Mouse (Mus musculus) hindbrain, postnatal 0 days (tissue): ENCODE results near the gene Eif5. TPM values are rescaled to one million over a fixed set of nuclear protein-coding genes. Genes with fewer than 3 reads are reported as not detected.
A peak's percentile ranks its signal among the peaks of the same experiment; 100 is the strongest.

Experiments
- ATAC-seq: fragments of 200-750 bp; cut with Nextera tagmentation; 2 replicates; pipeline ENCODE4 v1.8.0; 2017; ENCODE audit warnings: mild to moderate bottlenecking, moderate TSS enrichment, moderate library complexity
- DNase-seq: peaks from one replicate; pipeline ENCODE4 v3.0.0-alpha.2; 2015; ENCODE audit warnings: low spot score
- H3K27ac ChIP-seq: fragments of 300-500 bp; sonication (generic); 2 replicates; pipeline ENCODE4 v1.5.1; 2014; ENCODE audit warnings: mild to moderate bottlenecking
- H3K27me3 ChIP-seq: fragments of 300-500 bp; sonication (generic); 2 replicates; pipeline ENCODE4 v1.6.1; 2014; ENCODE audit warnings: low read length, mixed read lengths; ENCODE audit not compliant: insufficient read depth
- H3K36me3 ChIP-seq: fragments of 300-500 bp; sonication (generic); 2 replicates; pipeline ENCODE4 v1.6.1; 2014; ENCODE audit warnings: low read length, mixed read lengths; ENCODE audit not compliant: insufficient read depth
- H3K4me1 ChIP-seq: fragments of 300-500 bp; sonication (generic); 2 replicates; pipeline ENCODE4 v1.6.1; 2014; ENCODE audit warnings: antibody characterized with exemption, low read length, mixed read lengths; ENCODE audit not compliant: insufficient read depth
- H3K4me2 ChIP-seq: fragments of 300-500 bp; sonication (generic); 2 replicates; pipeline ENCODE4 v1.6.1; 2014; ENCODE audit warnings: low read depth, mild to moderate bottlenecking, low read length, moderate library complexity, mixed read lengths
- H3K4me3 ChIP-seq: fragments of 300-500 bp; sonication (generic); 2 replicates; pipeline ENCODE4 v1.5.1; 2014; ENCODE audit warnings: low read length
- H3K9ac ChIP-seq: fragments of 300-500 bp; sonication (generic); replicated peaks from 2 replicates; pipeline ENCODE4 v1.6.1; 2014; ENCODE audit warnings: mild to moderate bottlenecking, low read length, moderate library complexity, mixed read lengths
- H3K9me3 ChIP-seq: fragments of 300-500 bp; sonication (generic); 2 replicates; pipeline ENCODE4 v1.6.1; 2016; ENCODE audit warnings: low read length, mixed read lengths
- CTCF ChIP-seq: IDR thresholded peaks from 2 replicates; pipeline ENCODE4 v1.5.1; 2016; ENCODE audit warnings: antibody characterized with exemption, control low read depth, low read depth
- WGBS: fragments of 180-500 bp; shearing (Covaris S2); extraction: QIAGEN DNeasy Blood & Tissue Kit; methylation state at CpG from one replicate; pipeline ENCODE4 v1.1.7; 2014; 5-methylcytosine and 5-hydroxymethylcytosine counted together
- polyA plus RNA-seq: library from polyadenylated mRNA; unstranded; fragments of >200 nt; fragmentation: Nextera tagmentation; extraction: Ambion mirVana; gene quantifications from 2 replicates; pipeline ENCODE4 v1.2.1, GENCODE M21; 2015
- total RNA-seq: library from RNA; depleted of rRNA; stranded (reverse); fragments of >200 nt; gene quantifications from 2 replicates; pipeline ENCODE4 v1.2.3, GENCODE M21; 2014

Gene Eif5
- total and polyA plus RNA-seq, 2 experiments from 2014 or later, result 197 to 576 TPM

GRCm38 (mm10) chr12:111573315-111573714 lies 35.5 kb downstream of the Eif5 start:
- no peak for TF ChIP-seq CTCF
- H3K9me3 ChIP-seq, result no peaks in the 10 kb centered on the region
- no peak for ATAC-seq
- peak overlapping the region; percentile 100 for H3K9ac ChIP-seq
- H3K36me3 ChIP-seq, result no peaks in the 10 kb centered on the region
- WGBS, result 29% methylated on average over 6 of the region's 6 CpGs
- DNase-seq, result no peak
- H3K4me3 ChIP-seq, result peak overlapping the region; percentile 100
- H3K4me2 ChIP-seq, result peak overlapping the region; percentile 84
- H3K27me3 ChIP-seq, result no peaks in the 10 kb centered on the region
- H3K4me1 ChIP-seq, result peaks cover 20% of the 10 kb centered on the region
- peak overlapping the region; percentile 99 for H3K27ac ChIP-seq

- ATAC-seq, result peak; percentile 98
- Histone ChIP-seq H3K27ac (peak within 1 kb of the TSS; percentile 99), H3K4me3 (peak within 1 kb of the TSS; percentile 100), H3K4me1 (peaks cover 20% of the 10 kb centered on the region), H3K9me3 (no peaks in the 10 kb centered on the region), H3K36me3 (no peaks in the 10 kb centered on the region), H3K4me2 (peak within 1 kb of the TSS; percentile 84), H3K27me3 (no peaks in the 10 kb centered on the region), H3K9ac (peak within 1 kb of the TSS; percentile 100)
- DNase-seq, result peak; percentile 100
- under 1% methylated on average over 70 of the region's 75 CpGs for WGBS
- TF ChIP-seq CTCF, result no peak
Measured at GRCm38 (mm10) chr12:111574074-111574886, 36.5 kb downstream of the Eif5 start, which contains the start of gene Mark3. TSS of gene Mark3 (plus strand) at chr12:111574523.

GRCm38 (mm10) chr12:111574887-111575838 lies 37.3 kb downstream of the Eif5 start:
- ATAC-seq (peak; percentile 41), DNase-seq (peak; percentile 62)
- Histone ChIP-seq H3K4me2 (peak overlapping the region; percentile 84), H3K36me3 (no peaks in the 10 kb centered on the region), H3K4me1 (peaks cover 20% of the 10 kb centered on the region), H3K4me3 (peak overlapping the region; percentile 100), H3K27ac (peak overlapping the region; percentile 99), H3K27me3 (no peaks in the 10 kb centered on the region), H3K9ac (peak overlapping the region; percentile 100), H3K9me3 (no peaks in the 10 kb centered on the region)
- WGBS, result under 1% methylated on average over 56 of the region's 58 CpGs
- TF ChIP-seq CTCF, result no peak

GRCm38 (mm10) chr12:111583058-111583457 lies 45.2 kb downstream of the Eif5 start:
- no peak for TF ChIP-seq CTCF
- Histone ChIP-seq H3K27ac (no peak overlapping the region), H3K27me3 (no peaks in the 10 kb centered on the region), H3K36me3 (no peaks in the 10 kb centered on the region), H3K4me2 (no peak overlapping the region), H3K4me3 (no peak overlapping the region), H3K9me3 (no peaks in the 10 kb centered on the region), H3K9ac (no peak overlapping the region), H3K4me1 (no peaks in the 10 kb centered on the region)
- ATAC-seq (no peak), DNase-seq (no peak)
- 84% methylated on average over 1 of the region's 1 CpGs for WGBS

- DNase-seq (no peak), ATAC-seq (no peak)
- Histone ChIP-seq H3K4me3 (no peak overlapping the region), H3K4me2 (no peak overlapping the region), H3K9ac (no peak overlapping the region), H3K27ac (no peak overlapping the region), H3K4me1 (no peaks in the 10 kb centered on the region), H3K36me3 (no peaks in the 10 kb centered on the region), H3K27me3 (no peaks in the 10 kb centered on the region), H3K9me3 (no peaks in the 10 kb centered on the region)
- TF ChIP-seq CTCF, result no peak
- 70% methylated on average over 1 of the region's 1 CpGs for WGBS
Measured at GRCm38 (mm10) chr12:111584401-111584800, 46.6 kb downstream of the Eif5 start.

- no peak for ATAC-seq
- Histone ChIP-seq H3K27ac (no peak overlapping the region), H3K4me1 (no peaks in the 10 kb centered on the region), H3K4me2 (no peak overlapping the region), H3K36me3 (no peaks in the 10 kb centered on the region), H3K9me3 (no peaks in the 10 kb centered on the region), H3K9ac (no peak overlapping the region), H3K4me3 (no peak overlapping the region), H3K27me3 (no peaks in the 10 kb centered on the region)
- 87% methylated on average over 12 of the region's 12 CpGs for WGBS
- no peak for DNase-seq
- no peak for TF ChIP-seq CTCF
Measured at GRCm38 (mm10) chr12:111587252-111587651, 49.4 kb downstream of the Eif5 start.
